Mouse (Mus musculus) adipocyte (in vitro differentiated cells): ENCODE results near the gene Cd3eap.

Experiments used
- DNase-seq: peaks from one replicate; pipeline ENCODE4 v3.0.0-alpha.2; 2016; ENCODE audit warnings: low spot score

The Cd3eap gene

DNA sequence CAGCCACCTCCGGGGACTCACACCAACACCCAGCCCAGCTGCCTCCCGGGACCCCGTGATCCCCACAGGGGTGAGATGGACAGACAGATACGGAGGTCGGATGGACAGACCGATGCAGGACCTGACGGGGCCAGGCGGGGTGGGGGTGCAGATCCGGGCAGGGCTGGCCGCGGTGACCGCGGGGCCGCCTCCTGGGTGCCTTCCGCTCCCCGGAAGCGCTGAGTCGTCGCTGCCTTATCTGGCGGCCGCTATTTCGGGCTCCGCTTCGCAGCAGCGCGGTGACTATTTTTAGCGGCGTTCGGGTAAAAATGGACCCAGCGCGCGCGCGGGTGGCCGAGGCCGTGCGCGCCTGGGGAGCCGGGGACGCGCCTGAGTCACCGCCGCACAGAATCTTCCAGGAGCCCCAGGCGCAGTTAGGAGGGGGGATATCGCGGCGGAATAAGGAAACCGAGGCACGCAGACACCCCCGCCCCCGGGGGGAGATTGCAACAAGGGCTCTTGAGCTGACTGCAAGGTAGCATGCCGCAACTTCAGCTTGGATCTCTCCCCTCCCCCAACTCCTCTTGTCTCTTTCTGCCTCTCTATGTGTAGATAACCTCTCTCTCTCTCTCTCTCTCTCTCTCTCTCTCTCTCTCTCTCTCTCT is 26.5 kb downstream of the Cd3eap start:
- peak; percentile 51 for DNase-seq

DNA sequence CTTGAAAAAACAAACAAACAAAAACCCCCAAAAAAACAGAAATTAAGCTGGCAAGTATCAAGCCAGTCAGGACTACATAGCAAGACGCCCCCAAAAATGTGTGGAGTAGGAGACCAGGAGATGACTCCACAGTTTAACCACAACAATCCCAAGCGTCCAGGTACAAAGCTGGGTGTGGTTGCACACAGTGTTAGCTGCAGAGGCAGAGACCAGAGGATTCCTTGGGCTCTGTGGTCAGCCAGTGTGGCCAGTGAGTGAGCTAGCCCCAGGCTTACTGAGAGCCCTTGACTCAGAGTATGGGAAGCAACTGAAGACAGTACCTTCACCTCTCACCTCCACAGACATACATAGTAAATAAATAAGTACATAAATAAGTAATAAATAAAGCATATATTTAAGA is 27.4 kb downstream of the Cd3eap start:
- no peak for DNase-seq

- DNase-seq: no peak
Observed at GRCm38 (mm10) chr7:19328425-19328824, 30.9 kb downstream of the Cd3eap start.

GRCm38 (mm10) chr7:19327782-19328181 is 31.5 kb downstream of the Cd3eap start:
- no peak for DNase-seq

GRCm38 (mm10) chr7:19327128-19327527 is 32.2 kb downstream of the Cd3eap start:
- DNase-seq: peak; percentile 74

DNA sequence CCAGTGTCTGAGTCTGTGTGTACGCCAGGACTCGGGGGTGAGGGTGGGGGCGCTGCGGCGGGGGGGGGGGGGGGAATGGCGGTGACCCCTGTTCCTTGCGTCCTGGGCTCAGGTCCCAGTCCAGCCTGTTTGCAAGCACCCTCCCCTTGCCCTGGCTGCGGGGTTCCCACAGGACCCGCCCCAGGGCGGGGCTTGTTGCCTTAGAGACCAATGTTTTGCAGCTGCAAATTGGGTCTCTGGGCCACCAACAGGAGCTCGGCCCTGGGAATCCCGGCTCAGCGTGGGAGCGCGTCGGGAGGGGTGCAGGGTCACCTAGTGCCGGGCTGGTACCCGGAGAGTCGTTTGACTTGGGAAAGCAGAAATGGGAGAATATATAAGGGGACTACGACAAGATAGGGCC is 32.9 kb downstream of the Cd3eap start:
- DNase-seq: no peak

DNA sequence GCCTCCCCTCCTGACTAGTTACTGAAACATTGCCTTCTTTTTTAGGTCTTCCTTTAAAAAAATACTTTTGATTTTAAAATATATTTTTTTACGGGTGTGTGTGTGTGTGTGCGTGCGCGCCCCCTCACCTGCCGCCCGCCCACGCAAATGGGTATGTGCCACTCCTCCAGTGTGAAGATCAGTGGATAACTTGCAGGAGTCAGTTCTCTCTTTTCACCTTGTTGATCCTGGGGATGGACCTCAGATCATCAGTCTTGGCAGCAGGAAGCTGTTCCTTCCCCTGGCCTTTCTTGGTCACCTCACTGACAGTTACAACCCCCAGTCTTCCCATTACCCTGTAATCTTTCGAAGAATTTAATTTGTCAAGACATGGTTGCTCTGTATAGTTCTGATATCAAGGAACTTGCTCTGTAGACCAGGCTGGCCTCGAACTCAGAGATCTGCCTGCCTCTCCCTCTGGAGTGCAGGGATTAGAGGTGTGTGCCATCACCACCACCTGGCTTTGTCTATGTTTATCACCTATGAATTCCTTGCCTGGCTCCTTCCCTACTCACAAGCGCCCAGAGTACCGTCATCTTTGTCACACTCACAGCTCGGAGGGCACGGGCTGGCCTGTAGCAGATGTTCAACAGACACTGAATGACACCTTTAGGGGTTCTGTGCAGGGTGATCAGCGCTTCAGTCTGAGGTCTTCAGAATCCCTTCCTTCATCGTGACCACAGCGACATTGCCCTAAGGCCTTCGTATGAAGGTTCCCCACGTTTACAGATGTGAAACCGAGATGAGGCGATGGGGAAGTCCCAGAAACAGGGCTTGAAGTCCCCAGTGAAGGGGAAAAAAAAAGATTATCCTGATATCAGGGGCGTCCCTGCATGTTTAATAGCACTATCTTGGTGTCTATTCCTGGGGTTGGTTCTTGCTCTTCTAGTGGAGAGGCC is 33.8 kb downstream of the Cd3eap start:
- no peak for DNase-seq

DNA sequence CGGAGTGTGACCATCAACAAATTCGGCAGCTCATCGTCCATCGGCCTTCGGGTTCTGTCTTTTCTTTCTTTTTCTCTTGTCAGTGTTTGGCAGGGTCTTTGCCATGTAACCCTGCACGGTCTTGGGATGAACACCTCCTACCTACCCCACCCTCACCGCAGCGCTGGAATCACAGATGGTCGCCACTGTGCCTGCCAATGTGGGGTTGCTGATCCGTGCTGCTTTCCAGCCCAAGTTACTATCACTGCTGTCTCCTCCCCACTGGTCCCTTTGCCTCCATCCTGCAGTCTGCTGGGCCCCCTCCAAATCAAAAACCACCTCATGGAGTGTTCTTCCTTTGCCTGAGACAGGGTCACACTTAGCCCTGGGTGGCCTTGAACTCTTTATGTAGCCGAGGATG is 35.1 kb downstream of the Cd3eap start:
- DNase-seq: no peak

DNA sequence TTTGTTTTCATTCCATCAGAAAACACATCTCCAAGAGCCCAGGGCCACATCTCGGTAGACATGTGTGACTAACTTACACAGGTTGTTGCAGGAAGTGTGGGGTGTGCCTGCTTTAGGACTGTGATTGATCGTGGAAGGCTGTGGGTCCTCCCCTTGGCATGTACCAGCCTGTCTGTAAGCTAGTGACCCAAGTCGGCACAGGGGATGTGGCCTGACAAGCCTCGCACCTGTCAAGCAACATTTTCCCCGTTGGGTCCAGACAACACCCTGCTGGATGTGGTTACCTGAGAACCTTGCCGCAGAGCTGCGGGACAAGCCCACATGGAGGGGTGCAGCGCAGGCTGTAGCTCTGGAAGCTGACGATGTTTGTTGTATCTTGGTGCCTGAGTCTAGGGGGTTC is 36.8 kb downstream of the Cd3eap start:
- no peak for DNase-seq

GRCm38 (mm10) chr7:19321464-19321863 is 37.8 kb downstream of the Cd3eap start:
- no peak for DNase-seq

DNA sequence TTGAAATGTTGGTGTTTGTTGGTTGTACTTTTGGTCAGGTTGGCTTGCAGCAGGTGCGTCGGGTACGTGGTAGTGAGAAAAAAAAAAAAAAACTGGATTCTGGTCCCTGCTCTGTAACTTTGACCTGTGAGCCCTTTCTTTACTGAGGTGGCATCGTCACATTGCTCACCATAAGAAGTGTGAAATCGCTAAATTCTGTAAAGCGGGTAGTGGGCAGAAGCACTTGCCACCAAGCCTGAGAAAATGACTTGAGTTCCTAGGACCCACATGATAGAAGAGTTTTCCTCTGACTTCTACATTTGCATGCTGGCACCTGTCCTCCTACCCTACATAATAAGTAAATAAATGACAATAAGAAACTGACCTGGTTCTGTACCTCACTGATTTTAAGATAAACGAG is 38.6 kb downstream of the Cd3eap start:
- no peak for DNase-seq

GRCm38 (mm10) chr7:19319906-19320305 is 39.4 kb downstream of the Cd3eap start:
- DNase-seq: peak; percentile 89

GRCm38 (mm10) chr7:19319458-19319857 is 39.8 kb downstream of the Cd3eap start:
- DNase-seq: no peak

DNA sequence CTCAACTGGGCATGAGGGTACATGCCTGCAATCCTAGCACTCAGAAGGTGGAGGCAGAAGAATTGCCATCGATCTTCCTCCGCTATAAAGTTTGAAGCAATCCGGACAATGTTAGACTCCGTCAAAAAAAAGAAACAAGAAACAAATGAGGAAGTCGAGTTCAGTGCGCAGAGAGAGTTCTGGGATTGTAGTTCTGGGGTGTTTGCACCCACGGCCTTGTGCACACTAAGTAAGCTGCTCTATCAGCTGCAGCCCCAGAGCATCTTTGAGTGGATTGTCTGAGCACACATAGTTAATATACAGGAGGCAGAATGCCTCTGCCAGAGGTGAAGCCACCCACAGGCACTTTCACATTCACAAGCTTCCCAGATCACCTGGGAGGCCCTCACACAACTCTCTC is 40.6 kb downstream of the Cd3eap start:
- no peak for DNase-seq

DNA sequence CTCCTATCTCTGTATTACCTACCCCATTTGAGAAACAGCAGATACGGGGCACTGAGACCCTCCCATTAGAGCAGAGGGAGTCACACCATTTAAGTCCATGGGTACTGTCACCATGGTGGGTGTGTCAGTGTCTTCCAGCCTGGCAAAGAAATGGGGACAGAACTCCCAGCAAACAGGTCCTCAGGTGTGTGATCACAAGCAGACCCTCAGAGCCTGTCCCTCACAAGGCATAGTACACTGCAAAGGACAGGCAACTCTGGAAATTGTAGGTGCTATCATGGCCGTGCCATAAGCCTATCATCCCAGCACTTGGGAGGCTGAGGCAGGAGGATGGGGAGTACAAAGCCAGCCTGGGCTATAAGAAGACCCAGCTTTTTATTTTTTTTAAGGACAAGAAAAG is 41.1 kb downstream of the Cd3eap start:
- no peak for DNase-seq

- DNase-seq: no peak
Observed at GRCm38 (mm10) chr7:19316451-19317161, 42.7 kb downstream of the Cd3eap start.

DNA sequence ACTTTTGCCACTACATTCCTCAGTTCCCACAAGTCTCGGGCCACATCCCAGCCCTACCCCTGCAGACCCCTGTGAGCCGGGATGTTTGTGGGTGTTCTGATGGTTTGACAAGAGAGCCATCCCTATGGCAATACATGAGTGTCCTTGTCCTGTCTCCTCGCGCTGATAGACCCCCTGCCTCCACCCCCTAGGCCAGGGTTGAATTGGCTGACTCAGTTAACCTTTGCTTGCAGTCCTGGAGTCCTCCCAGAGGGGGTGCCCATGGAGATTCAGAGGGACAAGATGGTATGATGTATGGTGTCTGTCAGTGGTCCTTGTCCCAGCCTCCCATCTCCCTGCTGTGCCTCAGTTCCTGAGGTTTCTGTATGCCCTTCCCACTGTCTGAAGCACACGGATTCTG is 45.2 kb downstream of the Cd3eap start:
- no peak for DNase-seq

GRCm38 (mm10) chr7:19311991-19312390 is 47.3 kb downstream of the Cd3eap start:
- DNase-seq: no peak

GRCm38 (mm10) chr7:19309884-19310641 is 49.2 kb downstream of the Cd3eap start, which contains the start of gene Fosb:
Fosb (minus strand) TSS chr7:19310051.
- peak; percentile 93 for DNase-seq

DNA sequence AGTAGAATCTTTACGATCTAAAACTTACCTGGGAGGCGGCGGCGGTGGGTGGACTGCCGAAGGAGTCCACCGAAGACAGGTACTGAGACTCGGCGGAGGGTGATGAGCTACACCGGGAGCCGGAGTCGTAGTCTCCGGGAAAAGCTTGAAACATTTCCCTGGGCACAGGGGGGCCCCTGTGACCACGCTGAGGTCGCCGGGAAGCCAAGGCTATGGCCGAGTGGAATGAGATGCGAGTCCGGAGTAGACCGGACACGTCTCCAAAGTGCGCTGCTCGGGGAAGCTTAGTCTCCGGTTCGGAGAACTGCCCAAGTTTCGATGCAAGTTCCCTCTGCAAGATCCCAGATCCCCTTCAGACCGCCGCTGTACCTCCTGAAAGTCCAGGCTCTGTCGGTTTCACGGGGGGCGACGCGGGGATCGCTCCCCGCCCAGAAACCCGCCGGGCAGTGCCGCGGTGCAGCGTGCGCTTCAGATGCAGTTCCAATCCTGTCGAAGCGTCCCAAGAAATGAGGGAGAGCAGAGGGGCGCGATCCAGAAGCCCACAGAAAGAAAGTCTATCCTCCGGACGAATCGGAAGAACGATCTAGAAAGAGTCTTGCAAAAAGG is 49.9 kb downstream of the Cd3eap start:
- DNase-seq: no peak

- DNase-seq: peak; percentile 88
Observed at GRCm38 (mm10) chr7:19308454-19309277, 50.6 kb downstream of the Cd3eap start.
